Mouse (Mus musculus) liver, adult 2 months (tissue): ENCODE data around the gene Scgb2a2.

ENCODE experiments used
- CTCF ChIP-seq: fragments of 200-500 bp; IDR thresholded peaks from 2 replicates; pipeline ENCODE4 v1.5.1; 2011; ENCODE audit warnings: low read depth, low read length, control low read depth
- POLR2A ChIP-seq: fragments of 200-500 bp; IDR thresholded peaks from 2 replicates; pipeline ENCODE4 v1.6.1; 2011; ENCODE audit warnings: low read length, control low read depth; ENCODE audit not compliant: insufficient read depth; ENCODE audit errors: extremely low read depth

DNA sequence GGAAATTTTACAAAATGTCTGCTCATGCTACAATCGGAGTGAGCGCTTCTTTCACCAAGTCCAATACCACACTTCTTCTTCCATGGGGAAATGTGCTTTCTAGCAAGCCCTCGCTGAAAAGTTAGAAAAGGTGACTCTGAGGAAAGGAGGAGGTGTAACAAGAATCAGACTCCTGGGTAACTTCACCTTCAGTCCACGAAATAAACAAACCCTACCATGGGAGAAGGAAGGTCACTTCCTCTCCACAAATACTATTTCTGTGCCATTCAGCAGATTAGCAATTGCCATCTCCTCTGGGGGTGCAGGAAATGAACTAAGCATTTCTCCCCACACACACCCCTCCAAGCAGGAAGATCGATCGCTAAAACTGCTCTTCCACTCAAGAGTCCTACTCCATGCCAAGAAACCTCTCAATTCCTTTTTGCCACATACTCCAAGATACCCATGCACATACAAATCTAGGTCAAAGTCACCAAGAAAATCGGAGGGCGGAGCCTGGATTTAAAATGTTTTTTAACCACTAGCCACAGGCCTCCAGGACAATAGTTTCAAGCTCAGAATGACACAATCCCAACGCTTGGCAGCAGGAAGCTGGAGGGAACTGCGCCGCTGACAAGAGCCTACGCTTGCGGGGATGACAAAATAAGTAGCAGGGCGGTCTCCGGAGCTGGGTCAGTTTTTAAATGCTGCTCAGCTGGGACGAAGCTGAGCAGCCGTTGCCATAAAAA, 51.1 kb downstream of the Scgb2a2 start:
- TF ChIP-seq POLR2A = no peak
- no peak for TF ChIP-seq CTCF
